Mouse (Mus musculus) left cerebral cortex, postnatal 14 days (tissue): ENCODE measurements around the gene Fam19a1. TPM values are rescaled to one million over a fixed set of nuclear protein-coding genes. Genes with fewer than 3 reads are reported as not detected.
A peak's percentile ranks its signal among the peaks of the same experiment; 100 is the strongest.

Source experiments
- DNase-seq, 2 experiments: peaks; one replicate each; pipeline ENCODE4 v3.0.0; 2021 to 2022; ENCODE audit warnings: low spot score in 2 of 2, mixed read lengths in 1 of 2
- intact Hi-C: fragments of 180-260 bp; cut with DNase I; formaldehyde crosslinking; loops from one replicate; pipeline ENCODE4 v1.15.1; 2025
- total RNA-seq, 2 experiments: library from RNA; stranded (reverse); gene quantifications; 2 replicates each; pipeline ENCODE4 v1.2.3; 2021

Fam19a1 gene
- total RNA-seq, 2 experiments from 2014 or later: 69.5 to 82.9 TPM

GRCm38 (mm10) chr6:96593031-96593430 is 480.1 kb downstream of the Fam19a1 start:
- intact Hi-C loops: no loop called here
- DNase-seq: no peak

- intact Hi-C loops: no loop called here
- DNase-seq: no peak
These were observed 482.2 kb downstream of the Fam19a1 start for GRCm38 (mm10) chr6:96595201-96595600.

- no peak for DNase-seq
- intact Hi-C loops: no loop called here
These were observed 511.2 kb downstream of the Fam19a1 start for GRCm38 (mm10) chr6:96624196-96624595.

GRCm38 (mm10) chr6:96631518-96631917 is 518.6 kb downstream of the Fam19a1 start:
- peak in 1 of 2 experiments; percentile 8 for DNase-seq
- intact Hi-C loops: no loop called here

- intact Hi-C loops: no loop called here
- DNase-seq: peak; percentile 25 to 30
These were observed 519.3 kb downstream of the Fam19a1 start for GRCm38 (mm10) chr6:96632243-96632642.

- intact Hi-C loops: no loop called here
- no peak for DNase-seq
These were observed 522.7 kb downstream of the Fam19a1 start for GRCm38 (mm10) chr6:96635663-96636062.

- intact Hi-C loops: no loop called here
- peak in 1 of 2 experiments; percentile 10 for DNase-seq
These were observed 535.8 kb downstream of the Fam19a1 start for GRCm38 (mm10) chr6:96648742-96649141.

- intact Hi-C loops: no loop called here
- DNase-seq: no peak
These were observed 536.3 kb downstream of the Fam19a1 start for GRCm38 (mm10) chr6:96649267-96649666.

GRCm38 (mm10) chr6:96666311-96666710 is 553.4 kb downstream of the Fam19a1 start:
- intact Hi-C loops: no loop called here
- no peak for DNase-seq

GRCm38 (mm10) chr6:96677813-96678212 is 564.9 kb downstream of the Fam19a1 start:
- intact Hi-C loops: no loop called here
- no peak for DNase-seq

Other genes starting within 250 kb of the Fam19a1 start
- not detected for gene 1700123L14Rik, start 53.1 kb downstream of the Fam19a1 start, total RNA-seq